Mouse (Mus musculus) liver, postnatal 0 days (tissue): ENCODE measurements at regions not wholly inside any gene's neighbourhood (a gene's known extent, or its start where the extent isn't known, plus 50 kb on each side); places are given as distances from the start of the nearest gene placed in this dataset.

Source experiments
- CTCF ChIP-seq: sonication (generic); IDR thresholded peaks from 2 replicates; pipeline ENCODE4 v1.5.1; 2016; ENCODE audit warnings: antibody characterized with exemption, low read depth
- EP300 ChIP-seq: IDR thresholded peaks from 2 replicates; pipeline ENCODE4 v1.6.1; 2016; ENCODE audit warnings: antibody characterized with exemption, low read depth, mild to moderate bottlenecking

DNA sequence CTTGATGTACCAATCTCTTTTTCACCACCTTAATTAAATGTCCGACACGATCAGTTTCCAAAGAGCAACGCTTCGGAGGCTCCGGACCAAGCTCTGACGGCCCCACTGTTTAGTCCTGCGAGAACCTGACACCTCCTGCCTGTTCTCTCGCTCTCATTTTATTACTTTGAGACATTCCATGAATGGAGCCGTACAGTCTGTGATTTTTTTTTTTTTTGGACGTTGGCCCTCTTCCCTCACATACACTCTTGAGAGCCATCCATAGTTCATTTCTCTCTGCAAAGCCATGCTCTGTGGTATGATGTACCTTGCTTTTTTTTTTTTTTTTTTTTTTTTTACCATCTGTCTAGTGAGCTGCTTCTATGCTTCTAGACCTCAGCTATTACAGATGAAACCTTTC, 106.7 kb downstream of the Nxnl2 start:
- TF ChIP-seq CTCF: no peak
- TF ChIP-seq EP300: no peak
